Mouse (Mus musculus): Measurements from ENCODE around the gene Bcar3.

DNA sequence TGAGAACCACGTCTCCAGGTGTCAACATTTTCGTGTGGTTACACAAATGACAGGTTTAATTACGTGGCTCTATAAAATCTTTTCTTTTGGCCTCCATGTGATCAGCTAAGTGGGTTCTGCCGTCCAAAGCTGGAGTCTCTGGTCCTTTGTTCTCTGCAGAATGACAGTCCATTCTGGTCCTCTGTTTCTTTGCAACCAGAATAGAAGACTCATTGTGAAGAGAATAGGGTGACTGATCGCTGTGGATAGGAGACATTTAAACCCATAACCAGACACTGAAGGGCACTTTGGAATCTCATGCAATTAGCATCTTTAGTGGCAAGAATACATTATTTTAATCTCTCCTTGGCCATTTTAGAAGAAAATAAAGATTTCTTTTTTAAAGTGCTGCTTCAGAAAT lies 187.1 kb downstream of the Bcar3 start:
- TF ChIP-seq CTCF (IDR thresholded peaks at IDR 0.05; ENCODE audit: borderline replicate concordance, control insufficient read depth, extremely low read depth, insufficient read depth, low read length, poor library complexity) (no peak), POLR2A (IDR thresholded peaks at IDR 0.05; ENCODE audit: control insufficient read depth, extremely low read depth, insufficient read depth, low read length, poor library complexity) (no peak)
